Mouse (Mus musculus): Measurements from ENCODE around the gene Ccp110.

DNA sequence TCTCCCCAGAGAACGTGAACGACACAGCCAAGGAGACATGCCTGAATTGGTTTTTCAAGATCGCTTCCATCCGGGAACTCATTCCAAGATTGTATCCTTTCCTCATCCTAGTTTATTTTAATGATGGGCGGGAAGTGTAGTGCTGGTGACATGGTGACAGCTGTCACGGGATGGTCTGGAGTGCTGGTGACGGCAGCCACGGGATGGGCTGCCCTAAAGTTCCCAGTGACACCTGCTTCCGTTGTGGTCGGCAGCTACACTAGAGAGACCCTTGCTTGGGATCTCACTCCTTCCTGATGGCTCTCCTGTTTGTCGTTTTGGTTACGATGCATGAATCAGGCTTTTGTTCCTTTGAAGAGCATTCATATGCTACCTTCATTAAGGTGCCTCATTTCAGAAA lies 60.7 kb downstream of the Ccp110 start:
- TF ChIP-seq CTCF (IDR thresholded peaks at IDR 0.05; ENCODE audit: control insufficient read depth, insufficient read depth, insufficient replicate concordance, low read depth, low read length) (no peak), POLR2A (IDR thresholded peaks at IDR 0.05; ENCODE audit: control insufficient read depth, low read depth, low read length) (no peak)

All from testis, adult 2 months (tissue).